Mouse (Mus musculus) left cerebral cortex, adult 9 months (tissue): Measurements from ENCODE around the gene Rrp7a.

Experiments
- DNase-seq, 2 experiments: peaks; one replicate each; pipeline ENCODE4 v3.0.0; 2022; ENCODE audit warnings: low spot score in 2 of 2

The Rrp7a gene

DNA sequence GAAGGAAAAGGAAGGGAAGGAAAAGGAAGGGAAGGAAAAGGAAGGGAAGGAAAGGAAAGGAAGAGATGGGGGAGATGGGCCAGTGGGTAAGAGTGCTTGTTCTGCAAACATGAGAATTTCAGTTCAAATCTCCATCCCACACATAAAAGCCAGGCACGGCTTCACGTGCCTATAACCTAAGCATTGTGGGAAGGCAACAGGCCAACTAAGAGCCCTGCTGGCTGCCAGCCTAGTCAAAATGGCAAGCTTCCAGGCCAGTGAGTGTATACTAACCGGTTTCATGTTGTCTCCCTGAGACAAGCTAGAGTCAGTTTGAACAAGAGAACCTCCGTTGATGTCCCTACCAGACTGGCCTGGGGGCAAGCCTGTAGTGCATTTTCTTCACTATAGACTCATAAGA is 57.1 kb downstream of the Rrp7a start:
- DNase-seq = peak in 1 of 2 experiments; percentile 79
